Mouse (Mus musculus) cortical plate, adult 2 months (tissue): ENCODE data around the gene Kdm6b.

Source experiments
- CTCF ChIP-seq: fragments of 200-500 bp; IDR thresholded peaks from 2 replicates; pipeline ENCODE4 v1.5.1; 2011; ENCODE audit warnings: mild to moderate bottlenecking, control low read depth, low read length; ENCODE audit not compliant: insufficient read depth; ENCODE audit errors: extremely low read depth
- POLR2A ChIP-seq: fragments of 200-500 bp; IDR thresholded peaks from 2 replicates; pipeline ENCODE4 v1.6.1; 2011; ENCODE audit warnings: mild to moderate bottlenecking, low read length, control low read depth; ENCODE audit not compliant: insufficient read depth; ENCODE audit errors: extremely low read depth

DNA sequence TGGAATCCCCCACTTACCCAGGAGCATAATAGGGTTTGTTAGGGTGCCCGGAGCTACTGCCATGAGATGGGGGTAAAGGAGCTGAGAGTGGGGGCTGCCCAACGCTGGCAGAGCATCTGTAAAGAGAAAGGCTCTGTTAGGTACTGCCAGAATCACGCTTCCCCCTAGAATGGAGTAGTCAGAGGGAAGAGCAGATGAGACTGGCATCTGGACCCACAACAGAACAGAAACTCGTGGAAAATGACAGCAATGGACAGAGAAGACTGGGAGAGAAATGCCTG is 5.8 kb downstream of the Kdm6b start:
- no peak for TF ChIP-seq CTCF
- TF ChIP-seq POLR2A: no peak
